Mouse (Mus musculus) stomach, embryonic 14.5 days (tissue): ENCODE measurements around the gene Socs3. TPM values are rescaled to one million over a fixed set of nuclear protein-coding genes. Genes with fewer than 3 reads are reported as not detected.

Source experiments
- ATAC-seq: fragments of 200-750 bp; cut with Nextera tagmentation; 2 replicates; pipeline ENCODE4 v1.8.0; 2017; ENCODE audit warnings: low read depth, moderate TSS enrichment; ENCODE audit not compliant: insufficient number of reproducible peaks, insufficient read depth, low FRiP score
- H3K27ac ChIP-seq: fragments of 300-500 bp; sonication (generic); 2 replicates; pipeline ENCODE4 v1.5.1; 2014; ENCODE audit warnings: mild to moderate bottlenecking, low read length, moderate library complexity, mixed read lengths
- H3K27me3 ChIP-seq: fragments of 300-500 bp; sonication (generic); 2 replicates; pipeline ENCODE4 v1.6.1; 2014; ENCODE audit warnings: low read length, control low read depth, mixed read lengths; ENCODE audit not compliant: control insufficient read depth, insufficient read depth
- H3K36me3 ChIP-seq: fragments of 300-500 bp; sonication (generic); 2 replicates; pipeline ENCODE4 v1.6.1; 2014; ENCODE audit warnings: mild to moderate bottlenecking, control low read depth, low read length, moderate library complexity, mixed read lengths; ENCODE audit not compliant: control insufficient read depth, insufficient read depth
- H3K4me1 ChIP-seq: fragments of 300-500 bp; sonication (generic); 2 replicates; pipeline ENCODE4 v1.6.1; 2014; ENCODE audit warnings: low read length, control low read depth, mixed read lengths; ENCODE audit not compliant: control insufficient read depth, insufficient read depth
- H3K4me2 ChIP-seq: fragments of 300-500 bp; sonication (generic); replicated peaks from 2 replicates; pipeline ENCODE4 v1.6.1; 2014; ENCODE audit warnings: low read depth, low read length, control low read depth
- H3K4me3 ChIP-seq: fragments of 300-500 bp; sonication (generic); 2 replicates; pipeline ENCODE4 v1.5.1; 2014; ENCODE audit warnings: low read depth, low read length, control low read depth
- H3K9ac ChIP-seq: fragments of 300-500 bp; sonication (generic); replicated peaks from 2 replicates; pipeline ENCODE4 v1.6.1; 2014; ENCODE audit warnings: low read depth, mild to moderate bottlenecking, control low read depth, low read length, moderate library complexity, mixed read lengths
- H3K9me3 ChIP-seq: fragments of 300-500 bp; sonication (generic); 2 replicates; pipeline ENCODE4 v1.6.1; 2016; ENCODE audit warnings: low read depth, low read length, control low read depth; ENCODE audit not compliant: control insufficient read depth
- WGBS: fragments of 180-500 bp; shearing (Covaris S2); extraction: QIAGEN DNeasy Blood & Tissue Kit; methylation state at CpG from one replicate; pipeline ENCODE4 v1.1.7; 2014; 5-methylcytosine and 5-hydroxymethylcytosine counted together
- polyA plus RNA-seq: library from polyadenylated mRNA; unstranded; fragments of >200 nt; fragmentation: Nextera tagmentation; extraction: Ambion mirVana; gene quantifications from 2 replicates; pipeline ENCODE4 v1.2.1, GENCODE M21; 2014

The Socs3 gene
- polyA plus RNA-seq, 1 experiment from 2014 or later: 9.2 TPM

DNA sequence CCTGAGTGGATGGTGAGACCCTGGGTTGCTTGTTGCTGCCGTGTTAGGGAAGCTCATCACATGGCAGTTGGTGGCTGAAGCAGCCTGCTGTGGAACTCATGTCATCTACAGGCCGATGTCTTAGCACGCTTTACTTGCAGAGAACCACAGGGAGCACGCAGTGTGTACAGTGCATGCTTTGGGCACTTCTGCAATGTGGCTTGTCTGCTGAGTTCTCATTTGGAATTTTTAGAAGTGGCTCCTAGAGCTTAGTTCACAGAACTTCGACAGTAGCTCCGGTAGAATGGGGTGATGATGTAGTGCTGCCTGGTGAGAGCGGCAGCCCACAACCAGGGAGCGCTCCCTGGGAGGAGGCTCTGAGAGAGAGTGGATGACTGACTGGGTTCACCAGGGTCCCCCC, 39.0 kb upstream of the Socs3 start:
- peaks cover 27% of the 10 kb centered on the region; the same call in 1 of the 2 replicates for H3K4me1 ChIP-seq
- H3K27ac ChIP-seq: no peak overlapping the region
- H3K4me3 ChIP-seq: no peak overlapping the region
- WGBS: 74% methylated on average over 8 of the region's 8 CpGs
- 0 out of 2 replicates have a peak overlapping the region, but pooled peaks have one; percentile 1 for H3K9ac ChIP-seq
- H3K36me3 ChIP-seq: peaks cover 16% of the 10 kb centered on the region
- no peak overlapping the region for H3K4me2 ChIP-seq
- no peak for ATAC-seq
- no peaks in the 10 kb centered on the region for H3K27me3 ChIP-seq
- H3K9me3 ChIP-seq: no peaks in the 10 kb centered on the region

DNA sequence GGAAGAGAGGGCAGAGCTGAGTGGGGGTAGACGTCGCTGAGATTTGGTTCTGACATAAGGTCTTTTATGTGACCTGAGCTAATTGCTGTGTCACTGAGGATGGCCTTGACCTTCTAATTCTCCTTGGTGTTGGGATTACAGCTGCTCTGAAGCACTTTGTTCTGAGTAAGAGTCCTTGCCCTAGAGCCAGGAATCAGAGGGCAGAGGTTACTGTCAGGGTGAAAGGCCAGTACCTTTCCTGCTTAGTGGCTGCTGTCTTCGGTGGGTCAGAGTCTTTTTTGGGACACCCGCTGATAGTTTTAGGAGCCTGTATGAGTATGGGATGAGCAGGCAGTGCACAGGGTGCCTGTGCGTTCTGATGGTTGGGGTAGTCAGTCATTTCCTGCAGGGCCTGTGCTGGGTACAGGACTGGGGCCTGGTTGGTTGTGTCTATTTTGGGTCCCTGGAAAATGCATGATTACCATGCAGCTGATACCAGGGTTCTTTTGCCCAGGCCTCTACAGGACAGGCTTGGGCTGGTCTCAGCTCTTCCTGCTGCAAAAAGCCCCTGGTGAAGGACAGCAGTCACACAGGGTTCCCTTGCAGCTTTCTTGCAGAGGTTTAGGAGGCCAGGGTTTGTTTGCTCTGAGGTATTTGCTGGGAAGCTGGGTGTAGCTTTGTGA, 38.4 kb upstream of the Socs3 start:
- Histone ChIP-seq H3K4me1 (peaks cover 27% of the 10 kb centered on the region; the same call in 1 of the 2 replicates), H3K36me3 (peaks cover 19% of the 10 kb centered on the region), H3K4me3 (no peak overlapping the region), H3K27ac (no peak overlapping the region), H3K9me3 (no peaks in the 10 kb centered on the region), H3K4me2 (no peak overlapping the region), H3K27me3 (no peaks in the 10 kb centered on the region), H3K9ac (no peak overlapping the region)
- 66% methylated on average over 5 of the region's 5 CpGs for WGBS
- no peak for ATAC-seq

DNA sequence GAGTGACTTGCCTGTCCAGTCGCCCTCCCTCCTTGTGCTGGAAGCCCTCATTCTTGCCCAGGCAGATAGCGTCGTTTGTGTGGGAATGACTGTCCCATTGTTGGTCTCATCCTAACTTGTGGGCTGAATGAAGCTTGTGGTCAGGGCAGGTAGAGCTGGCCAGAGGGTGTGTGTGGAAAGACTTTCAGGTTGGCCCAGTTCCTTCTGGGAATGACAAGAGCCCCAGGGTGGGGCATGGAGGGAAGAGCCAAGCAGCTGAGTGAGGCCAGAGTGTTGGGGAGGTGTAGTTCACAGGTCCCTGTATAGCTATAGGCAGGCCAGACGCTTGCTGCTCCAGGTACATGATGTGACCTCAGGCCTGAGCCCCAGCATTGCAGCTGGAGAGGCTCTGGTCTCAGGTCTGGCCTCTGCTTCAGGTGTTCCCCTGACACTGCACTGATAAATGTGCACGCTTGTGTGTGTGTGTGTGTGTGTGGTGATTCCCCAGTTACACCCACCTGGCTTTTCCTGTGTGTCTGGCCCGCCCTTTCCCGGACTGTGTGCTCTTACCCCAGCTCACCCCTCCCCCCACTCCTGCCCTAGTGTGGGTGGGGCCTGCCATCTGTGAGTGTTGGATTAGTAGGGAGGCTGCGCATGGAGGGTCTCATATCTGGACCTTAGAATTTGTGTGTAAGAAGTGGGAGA, 37.8 kb upstream of the Socs3 start:
- 44% methylated on average over 8 of the region's 8 CpGs for WGBS
- Histone ChIP-seq H3K36me3 (peaks cover 24% of the 10 kb centered on the region), H3K27ac (peak overlapping the region; percentile 39; the same call in 1 of the 2 replicates), H3K4me3 (no peak overlapping the region), H3K9me3 (no peaks in the 10 kb centered on the region), H3K27me3 (no peaks in the 10 kb centered on the region), H3K9ac (no peak overlapping the region), H3K4me1 (peaks cover 27% of the 10 kb centered on the region; the same call in 1 of the 2 replicates), H3K4me2 (no peak overlapping the region)
- peak; percentile 46 for ATAC-seq

DNA sequence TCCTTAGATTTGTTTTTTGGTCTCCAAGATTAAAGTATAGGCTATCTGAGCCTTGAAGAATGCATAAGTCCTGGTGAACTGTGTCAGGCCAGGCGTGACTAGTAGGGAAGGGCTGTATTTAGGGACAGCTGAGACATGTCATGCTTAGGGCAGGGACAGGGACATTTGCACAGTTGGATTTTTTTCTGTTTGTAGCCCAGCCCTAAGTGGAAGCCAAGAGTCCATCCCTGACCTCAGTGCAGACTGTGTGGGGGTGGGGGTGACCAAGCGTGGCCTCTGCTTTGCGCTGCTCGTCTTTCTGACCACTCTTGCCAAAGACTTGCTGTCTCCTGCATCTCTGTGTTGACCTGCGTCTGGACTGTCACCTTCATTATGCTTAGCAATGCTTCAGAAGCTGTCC, 34.4 kb upstream of the Socs3 start:
- H3K4me1 ChIP-seq: peaks cover 23% of the 10 kb centered on the region
- no peak overlapping the region for H3K27ac ChIP-seq
- peaks cover 45% of the 10 kb centered on the region for H3K36me3 ChIP-seq
- H3K4me3 ChIP-seq: no peak overlapping the region
- H3K4me2 ChIP-seq: no peak overlapping the region
- H3K9me3 ChIP-seq: no peaks in the 10 kb centered on the region
- no peak for ATAC-seq
- H3K9ac ChIP-seq: no peak overlapping the region
- no peaks in the 10 kb centered on the region for H3K27me3 ChIP-seq
- 80% methylated on average over 5 of the region's 5 CpGs for WGBS

DNA sequence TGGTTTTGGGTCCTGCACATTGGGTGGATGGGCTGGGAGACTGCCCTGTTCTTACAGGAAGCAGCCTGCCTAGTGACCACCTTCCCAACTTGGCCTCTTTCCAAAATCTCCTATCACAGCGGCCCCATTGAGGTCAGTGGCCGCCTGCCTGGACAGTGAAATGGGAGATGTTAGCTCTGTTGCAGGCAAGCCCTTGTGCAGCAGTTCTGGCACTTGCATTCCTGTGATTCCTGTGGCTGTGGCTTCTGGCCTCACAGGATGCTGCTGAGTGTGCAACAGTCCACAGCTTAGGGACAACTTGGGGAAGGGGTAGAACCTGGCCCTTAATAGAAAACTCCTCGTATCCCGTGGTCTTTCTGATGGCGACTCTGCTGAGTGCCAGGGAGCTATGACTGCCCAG, 33.9 kb upstream of the Socs3 start:
- H3K4me3 ChIP-seq: no peak overlapping the region
- no peak overlapping the region for H3K27ac ChIP-seq
- no peak overlapping the region for H3K4me2 ChIP-seq
- no peaks in the 10 kb centered on the region for H3K27me3 ChIP-seq
- WGBS: 66% methylated on average over 5 of the region's 5 CpGs
- peaks cover 45% of the 10 kb centered on the region for H3K36me3 ChIP-seq
- H3K9me3 ChIP-seq: no peaks in the 10 kb centered on the region
- ATAC-seq: no peak
- H3K9ac ChIP-seq: no peak overlapping the region
- H3K4me1 ChIP-seq: peaks cover 22% of the 10 kb centered on the region

DNA sequence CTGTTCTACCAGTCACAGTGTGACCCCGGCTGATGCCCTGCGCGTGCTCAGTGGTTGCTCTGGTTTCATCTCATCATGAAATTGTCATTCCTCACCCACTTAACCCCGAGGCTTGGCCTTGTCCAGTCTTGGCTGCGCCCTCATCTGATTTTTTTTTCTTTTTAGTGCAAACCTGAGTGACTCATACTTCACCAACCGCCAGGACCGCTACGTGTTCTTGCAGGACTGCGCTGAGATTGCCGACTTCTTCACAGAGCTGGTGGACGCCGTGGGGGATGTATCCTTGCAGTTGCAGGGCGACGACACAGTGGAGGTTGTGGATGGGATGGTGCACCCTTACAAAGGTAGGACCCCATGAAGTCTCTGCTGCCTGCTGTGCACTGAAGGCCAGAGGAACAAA, 33.3 kb upstream of the Socs3 start:
- Histone ChIP-seq H3K27ac (no peak overlapping the region), H3K4me1 (peaks cover 16% of the 10 kb centered on the region), H3K36me3 (peaks cover 45% of the 10 kb centered on the region), H3K9ac (no peak overlapping the region), H3K9me3 (no peaks in the 10 kb centered on the region), H3K27me3 (no peaks in the 10 kb centered on the region), H3K4me3 (no peak overlapping the region), H3K4me2 (no peak overlapping the region)
- no peak for ATAC-seq
- 88% methylated on average over 14 of the region's 14 CpGs for WGBS

DNA sequence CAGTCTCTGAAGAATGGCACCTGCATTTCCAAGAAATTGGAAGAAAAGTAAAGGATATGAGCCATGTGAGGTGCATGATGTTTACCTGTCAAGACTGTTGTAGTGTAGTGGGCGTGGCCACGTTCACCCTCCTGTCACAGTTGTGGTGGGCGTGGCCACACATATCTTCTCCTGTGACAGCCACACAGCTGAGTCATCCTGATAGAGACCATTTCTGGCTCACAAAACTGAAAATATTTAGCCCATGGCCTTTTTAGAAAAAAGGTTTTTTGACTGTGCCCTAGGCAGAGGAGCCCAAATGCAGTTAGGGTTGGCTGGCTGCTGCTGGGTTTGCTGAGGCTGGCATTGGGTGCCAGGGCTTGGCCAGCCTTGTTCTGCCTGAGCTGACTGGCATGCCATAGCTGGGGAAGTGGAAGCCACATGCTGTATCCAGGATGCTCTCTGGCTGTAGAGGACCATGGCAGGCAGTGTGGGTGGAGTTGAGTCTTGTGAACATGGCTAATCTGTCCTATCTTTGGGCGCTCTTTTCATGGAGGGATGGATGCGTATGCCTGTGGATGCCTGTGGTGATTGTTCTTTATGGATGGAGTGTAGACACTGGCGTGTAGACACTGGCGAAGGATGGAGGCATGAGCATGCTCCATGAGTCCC, 30.8 kb upstream of the Socs3 start:
- H3K9ac ChIP-seq: no peak overlapping the region
- no peak overlapping the region for H3K4me3 ChIP-seq
- H3K9me3 ChIP-seq: no peaks in the 10 kb centered on the region
- WGBS: 83% methylated on average over 7 of the region's 7 CpGs
- ATAC-seq: no peak
- H3K36me3 ChIP-seq: peaks cover 39% of the 10 kb centered on the region
- H3K4me1 ChIP-seq: peaks cover 6% of the 10 kb centered on the region; the same call in 1 of the 2 replicates
- H3K4me2 ChIP-seq: no peak overlapping the region
- H3K27me3 ChIP-seq: no peaks in the 10 kb centered on the region
- no peak overlapping the region for H3K27ac ChIP-seq

DNA sequence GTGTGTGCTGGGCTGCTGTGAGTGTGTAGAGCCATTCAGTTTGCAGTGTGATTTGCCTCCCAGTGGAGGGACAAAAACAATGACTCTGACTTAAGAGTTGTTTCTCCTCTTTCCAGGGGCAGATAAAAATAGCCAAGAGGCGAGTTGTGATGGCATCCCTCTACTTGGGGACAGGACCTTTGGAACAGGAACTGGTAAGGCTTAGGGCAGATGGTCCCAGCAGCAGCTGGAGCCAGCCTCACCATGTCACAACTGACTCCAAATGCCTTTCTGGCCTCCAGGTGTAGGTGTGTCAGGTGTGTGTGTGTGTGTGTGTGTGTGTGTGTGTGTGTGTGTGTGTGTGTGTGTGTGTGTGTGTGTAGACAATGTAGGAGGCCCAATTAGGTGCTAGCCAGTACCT, 30.2 kb upstream of the Socs3 start:
- H3K36me3 ChIP-seq: peaks cover 34% of the 10 kb centered on the region

More for the DNA sequence above, 30.2 kb upstream of the Socs3 start:
- no peaks in the 10 kb centered on the region for H3K9me3 ChIP-seq
- H3K27me3 ChIP-seq: no peaks in the 10 kb centered on the region
- H3K4me3 ChIP-seq: no peak overlapping the region
- H3K4me2 ChIP-seq: no peak overlapping the region
- 56% methylated on average over 1 of the region's 1 CpGs for WGBS
- H3K4me1 ChIP-seq: peaks cover 9% of the 10 kb centered on the region
- no peak overlapping the region for H3K9ac ChIP-seq
- ATAC-seq: no peak
- H3K27ac ChIP-seq: no peak overlapping the region
